Mouse (Mus musculus) small intestine, adult 2 months (tissue): ENCODE measurements around the gene Hspa1l. TPM values are rescaled to one million over a fixed set of nuclear protein-coding genes. Genes with fewer than 3 reads are reported as not detected.

ENCODE experiments used
- H3K27ac ChIP-seq: fragments of 200-500 bp; 2 replicates; pipeline ENCODE4 v1.5.1; 2012; ENCODE audit warnings: low read depth, low read length, control low read depth, inconsistent platforms; ENCODE audit not compliant: insufficient read depth
- H3K27me3 ChIP-seq: fragments of 200-500 bp; 2 replicates; pipeline ENCODE4 v1.6.1; 2012; ENCODE audit warnings: mild to moderate bottlenecking, moderate library complexity, low read length, inconsistent platforms; ENCODE audit not compliant: control insufficient read depth, insufficient read depth
- H3K36me3 ChIP-seq: fragments of 200-500 bp; 2 replicates; pipeline ENCODE4 v1.6.1; 2012; ENCODE audit warnings: mild to moderate bottlenecking, low read length, control low read depth, inconsistent platforms; ENCODE audit not compliant: control insufficient read depth, insufficient read depth
- H3K4me1 ChIP-seq: fragments of 200-500 bp; 2 replicates; pipeline ENCODE4 v1.6.1; 2012; ENCODE audit warnings: low read length, inconsistent platforms, mixed read lengths; ENCODE audit not compliant: control insufficient read depth, insufficient read depth, insufficient read length
- H3K4me3 ChIP-seq: fragments of 200-500 bp; 2 replicates; pipeline ENCODE4 v1.5.1; 2012; ENCODE audit warnings: low read depth, mild to moderate bottlenecking, control low read depth, inconsistent platforms, low read length, moderate library complexity
- CTCF ChIP-seq: fragments of 200-500 bp; IDR thresholded peaks from 2 replicates; pipeline ENCODE4 v1.5.1; 2012; ENCODE audit warnings: low read depth, mild to moderate bottlenecking, control low read depth, inconsistent platforms, low read length, moderate library complexity, mixed read lengths; ENCODE audit not compliant: insufficient replicate concordance, insufficient read length; ENCODE audit errors: extremely low read depth
- POLR2A ChIP-seq: fragments of 200-500 bp; IDR thresholded peaks from 2 replicates; pipeline ENCODE4 v1.6.1; 2012; ENCODE audit warnings: low read depth, mild to moderate bottlenecking, control low read depth, inconsistent platforms, low read length, moderate library complexity
- WGBS: fragments of 180-500 bp; shearing (Covaris S2); methylation state at CpG from one replicate; pipeline ENCODE4 v1.1.7; 2018; 5-methylcytosine and 5-hydroxymethylcytosine counted together
- polyA plus RNA-seq: library from polyadenylated mRNA; depleted of rRNA; stranded (reverse); fragments of >200 nt; gene quantifications from 2 replicates; pipeline ENCODE4 v1.2.3, GENCODE M21; 2012; rRNA removed

The Hspa1l gene
- polyA plus RNA-seq, 1 experiment = 0.06 TPM

DNA sequence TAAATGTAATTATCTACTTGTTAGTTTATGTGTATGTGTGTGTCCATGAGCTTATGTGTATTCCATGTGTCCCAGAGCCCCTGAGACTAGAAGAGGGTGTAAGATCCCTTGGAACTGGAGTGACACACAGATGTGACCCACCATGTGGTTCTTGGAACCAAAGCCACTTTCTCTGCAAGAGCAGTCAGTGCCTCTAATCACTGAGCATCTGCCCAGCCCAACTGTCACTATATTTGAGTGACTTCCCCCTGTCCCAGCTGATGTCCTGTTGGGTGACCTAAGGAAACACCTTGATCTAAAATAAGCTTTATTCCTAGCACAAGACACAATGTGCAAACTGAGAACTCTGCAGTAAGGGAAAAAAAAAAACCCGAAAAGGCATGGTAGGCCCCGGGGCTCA lies 55.8 kb downstream of the Hspa1l start:
- no peak overlapping the region for H3K27ac ChIP-seq
- 65% methylated on average over 2 of the region's 2 CpGs for WGBS

More for the DNA sequence above, 55.8 kb downstream of the Hspa1l start:
- H3K4me3 ChIP-seq = no peak overlapping the region
- TF ChIP-seq POLR2A (no peak), CTCF (no peak)
- no peaks in the 10 kb centered on the region for H3K36me3 ChIP-seq
- no peaks in the 10 kb centered on the region for H3K27me3 ChIP-seq
- peaks cover 15% of the 10 kb centered on the region for H3K4me1 ChIP-seq

Other genes starting within 250 kb of the Hspa1l start
- 16.8 and 17.2 TPM in 2 replicates for gene C4b, start 228.8 kb upstream of the Hspa1l start, polyA plus RNA-seq
- gene Cyp21a1, start 168.1 kb upstream of the Hspa1l start, polyA plus RNA-seq = 0.18 and 0.67 TPM in 2 replicates
- 28.6 and 56.3 TPM in 2 replicates for gene Stk19, start 135.8 kb upstream of the Hspa1l start, polyA plus RNA-seq
- 31.5 and 51.8 TPM in 2 replicates for gene Dxo, start 135.7 kb upstream of the Hspa1l start, polyA plus RNA-seq
- gene Skiv2l, start 122.5 kb upstream of the Hspa1l start, polyA plus RNA-seq = 48.1 and 79.3 TPM in 2 replicates
- 7.8 and 18.3 TPM in 2 replicates for gene Nelfe, start 122.3 kb upstream of the Hspa1l start, polyA plus RNA-seq
- 22.4 and 71.5 TPM in 2 replicates for gene Cfb, start 110.2 kb upstream of the Hspa1l start, polyA plus RNA-seq
- 2.9 and 6.8 TPM in 2 replicates for gene Zbtb12, start 93.2 kb upstream of the Hspa1l start, polyA plus RNA-seq
- gene Gm20547, start 90.7 kb upstream of the Hspa1l start, polyA plus RNA-seq = not detected in 2 replicates
- gene C2, start 74.4 kb upstream of the Hspa1l start, polyA plus RNA-seq = 4.3 and 10.6 TPM in 2 replicates
- 101 and 242 TPM in 2 replicates for gene Ehmt2, start 74.2 kb upstream of the Hspa1l start, polyA plus RNA-seq
- gene Slc44a4, start 58.2 kb upstream of the Hspa1l start, polyA plus RNA-seq = 64.8 and 101 TPM in 2 replicates
- gene Neu1, start 41.5 kb upstream of the Hspa1l start, polyA plus RNA-seq = 21.2 and 68.8 TPM in 2 replicates
- 17.1 and 19.8 TPM in 2 replicates for gene Hspa1b, start 13.5 kb upstream of the Hspa1l start, polyA plus RNA-seq
- not detected in 2 replicates for gene Gm20481, start 2.8 kb upstream of the Hspa1l start, polyA plus RNA-seq
- gene Hspa1a, start 547 bp upstream of the Hspa1l start, polyA plus RNA-seq = 8.9 and 9.3 TPM in 2 replicates
- gene Lsm2, start 9.2 kb downstream of the Hspa1l start, polyA plus RNA-seq = 51.7 and 82.1 TPM in 2 replicates
- 123 and 182 TPM in 2 replicates for gene Vars, start 28.3 kb downstream of the Hspa1l start, polyA plus RNA-seq
- 0.82 and 1.2 TPM in 2 replicates for gene Vwa7, start 43.9 kb downstream of the Hspa1l start, polyA plus RNA-seq
- 0.87 and 1.0 TPM in 2 replicates for gene Sapcd1, start 55.3 kb downstream of the Hspa1l start, polyA plus RNA-seq
- gene Msh5, start 74.0 kb downstream of the Hspa1l start, polyA plus RNA-seq = 2.2 and 2.3 TPM in 2 replicates
- 134 and 219 TPM in 2 replicates for gene Clic1, start 77.3 kb downstream of the Hspa1l start, polyA plus RNA-seq
- 8.5 and 14.5 TPM in 2 replicates for gene Ddah2, start 86.3 kb downstream of the Hspa1l start, polyA plus RNA-seq
- gene Ly6g6c, start 92.7 kb downstream of the Hspa1l start, polyA plus RNA-seq = 9.3 and 9.9 TPM in 2 replicates
- 0.28 and 0.39 TPM in 2 replicates for gene Mpig6b, start 93.5 kb downstream of the Hspa1l start, polyA plus RNA-seq
- 1.3 and 19.4 TPM in 2 replicates for gene Ly6g6e, start 104.2 kb downstream of the Hspa1l start, polyA plus RNA-seq
- 7.2 and 10.7 TPM in 2 replicates for gene Ly6g6d, start 105.4 kb downstream of the Hspa1l start, polyA plus RNA-seq
- 1.2 and 3.8 TPM in 2 replicates for gene Ly6g6f, start 112.9 kb downstream of the Hspa1l start, polyA plus RNA-seq
- 114 and 183 TPM in 2 replicates for gene Abhd16a, start 116.6 kb downstream of the Hspa1l start, polyA plus RNA-seq
- gene Ly6g5c, start 135.6 kb downstream of the Hspa1l start, polyA plus RNA-seq = not detected in 2 replicates
- 0.76 and 1.4 TPM in 2 replicates for gene Ly6g5b, start 142.7 kb downstream of the Hspa1l start, polyA plus RNA-seq
- 10.5 and 25.3 TPM in 2 replicates for gene Gpank1, start 148.8 kb downstream of the Hspa1l start, polyA plus RNA-seq
- 226 and 448 TPM in 2 replicates for gene Csnk2b, start 149.3 kb downstream of the Hspa1l start, polyA plus RNA-seq
- 6.9 and 16.2 TPM in 2 replicates for gene D17H6S53E, start 153.7 kb downstream of the Hspa1l start, polyA plus RNA-seq
- 0.15 and 0.25 TPM in 2 replicates for gene Apom, start 159.3 kb downstream of the Hspa1l start, polyA plus RNA-seq
- 93.6 and 184 TPM in 2 replicates for gene Bag6, start 162.5 kb downstream of the Hspa1l start, polyA plus RNA-seq
- 177 and 352 TPM in 2 replicates for gene Prrc2a, start 192.2 kb downstream of the Hspa1l start, polyA plus RNA-seq
- gene Aif1, start 203.4 kb downstream of the Hspa1l start, polyA plus RNA-seq = 0.36 and 1.6 TPM in 2 replicates
- 11.5 and 18.8 TPM in 2 replicates for gene Lst1, start 215.7 kb downstream of the Hspa1l start, polyA plus RNA-seq
- gene Ltb, start 221.7 kb downstream of the Hspa1l start, polyA plus RNA-seq = 26.2 and 32.9 TPM in 2 replicates
- gene Tnf, start 229.3 kb downstream of the Hspa1l start, polyA plus RNA-seq = 0.94 and 1.8 TPM in 2 replicates
- gene Lta, start 232.6 kb downstream of the Hspa1l start, polyA plus RNA-seq = 0.47 and 0.66 TPM in 2 replicates
- 0.22 TPM in 1 of 2 replicates, not detected in the other for gene Gm16181, start 248.1 kb downstream of the Hspa1l start, polyA plus RNA-seq